22 mouse cellular contexts compared by ENCODE assay signal in genomic region chr11:32345504-32346297, GRCm38 (mm10). TPM values are rescaled to one million over a fixed set of nuclear protein-coding genes. Genes with fewer than 3 reads are reported as not detected.
A peak's percentile ranks its signal among the peaks of the same experiment; 100 is the strongest.
DNase-seq lines count a peak whose midpoint lies in the region; ATAC-seq and TF ChIP-seq lines count a peak whose summit lies in the region.
"Had no signal": no experiment of that assay in that cellular context is flagged by ENCODE, and none has a peak within 500 bp of the region (broad histone marks: within the 10 kb centered on the region; RNA-seq: fewer than 3 reads in every experiment).

No protein-coding gene starts in this region.

- no peak for ATAC-seq in kidney, embryonic 15.5 days (replicated peaks; ENCODE audit: low FRiP score)
- ATAC-seq in intestine, postnatal 0 days, result peak; percentile 37; the same call in 1 of the 2 replicates
- ATAC-seq: forebrain, embryonic 13.5 days had no signal

- H3K4me1 ChIP-seq in kidney, embryonic 15.5 days, result peaks cover 65% of the 10 kb centered on the region
- H3K4me1 ChIP-seq in intestine, postnatal 0 days (replicated peaks; ENCODE audit: control insufficient read depth, insufficient read depth, low read length), result peaks cover 3% of the 10 kb centered on the region; the same call in 1 of the 2 replicates

- H3K4me3 ChIP-seq in kidney, embryonic 15.5 days (replicated peaks), result no peak overlapping the region
- no peak overlapping the region for H3K4me3 ChIP-seq in C2C12 (ENCODE audit: insufficient read depth, poor library complexity, severe bottlenecking)
- H3K4me3 ChIP-seq in intestine, postnatal 0 days (ENCODE audit: low read depth, low read length), result no peak overlapping the region
- H3K4me3 ChIP-seq: embryonic facial prominence, embryonic 15.5 days; forebrain, embryonic 13.5 days had no signal

- H3K9ac ChIP-seq in kidney, embryonic 15.5 days, result no peak overlapping the region
- no peak overlapping the region for H3K9ac ChIP-seq in intestine, postnatal 0 days (ENCODE audit: low read depth, low read length)
- H3K9ac ChIP-seq: embryonic facial prominence, embryonic 15.5 days; forebrain, embryonic 13.5 days; hindbrain, embryonic 14.5 days had no signal

- WGBS in kidney, embryonic 15.5 days, result 57% methylated on average over 6 of the region's 6 CpGs
- 50% methylated on average over 6 of the region's 6 CpGs for WGBS in intestine, postnatal 0 days

- no peaks in the 10 kb centered on the region for H3K27me3 ChIP-seq in kidney, embryonic 15.5 days
- no peaks in the 10 kb centered on the region for H3K27me3 ChIP-seq in C2C12 (ENCODE audit: control insufficient read depth, insufficient read depth, insufficient read length)
- no peaks in the 10 kb centered on the region for H3K27me3 ChIP-seq in intestine, postnatal 0 days (replicated peaks; ENCODE audit: control insufficient read depth, insufficient read depth, low read length)
- H3K27me3 ChIP-seq: embryonic facial prominence, embryonic 15.5 days; forebrain, embryonic 13.5 days had no signal

- H3K4me2 ChIP-seq in kidney, embryonic 15.5 days, result no peak overlapping the region
- H3K4me2 ChIP-seq in intestine, postnatal 0 days (replicated peaks; ENCODE audit: low read depth), result no peak overlapping the region
- H3K4me2 ChIP-seq: embryonic facial prominence, embryonic 15.5 days; forebrain, embryonic 13.5 days; hindbrain, embryonic 14.5 days; midbrain, embryonic 11.5 days had no signal

- no peaks in the 10 kb centered on the region for H3K9me3 ChIP-seq in kidney, embryonic 15.5 days (replicated peaks)
- H3K9me3 ChIP-seq in intestine, postnatal 0 days (ENCODE audit: control insufficient read depth), result no peaks in the 10 kb centered on the region
- H3K9me3 ChIP-seq: embryonic facial prominence, embryonic 15.5 days; forebrain, embryonic 13.5 days had no signal

- H3ac ChIP-seq in C2C12 (ENCODE audit: control insufficient read depth, insufficient read length, low read depth), result no peak overlapping the region

- peak overlapping the region; percentile 42; the same call in 1 of the 2 replicates for H3K27ac ChIP-seq in kidney, embryonic 15.5 days
- no peak overlapping the region for H3K27ac ChIP-seq in intestine, postnatal 0 days (ENCODE audit: low read depth, low read length)
- H3K27ac ChIP-seq: embryonic facial prominence, embryonic 15.5 days; forebrain, embryonic 13.5 days; hindbrain, embryonic 14.5 days had no signal

- DNase-seq in kidney, postnatal 14 days, result no peak
- peak; percentile 55 for DNase-seq in 3134 (ENCODE audit: extremely low read depth, insufficient read length, low spot score)
- no peak for DNase-seq in adrenal gland, postnatal 4 days (ENCODE audit: low spot score in 2 of 2)
- no peak for DNase-seq in layer of hippocampus, postnatal 36 days
- DNase-seq: cerebellum, adult 11-12 months; gastrocnemius, postnatal 36 days; kidney, postnatal 10 days; lung, adult 2 months; thymus, postnatal 36 days had no signal

- no peak for TF ChIP-seq CTCF in C2C12 (IDR thresholded peaks at IDR 0.05; ENCODE audit: control insufficient read depth, insufficient read depth, insufficient read length)
- no peak for TF ChIP-seq CTCF in intestine, postnatal 0 days (IDR thresholded peaks at IDR 0.05; ENCODE audit: low read depth)

- peaks cover 5% of the 10 kb centered on the region; the same call in 1 of the 2 replicates for H3K36me3 ChIP-seq in kidney, embryonic 15.5 days
- H3K36me3 ChIP-seq in C2C12 (ENCODE audit: control insufficient read depth, insufficient read depth), result peaks cover 12% of the 10 kb centered on the region
- no peaks in the 10 kb centered on the region for H3K36me3 ChIP-seq in intestine, postnatal 0 days (ENCODE audit: control insufficient read depth, insufficient read depth)

- peaks cover 29% of the 10 kb centered on the region for H3K79me3 ChIP-seq in C2C12 (ENCODE audit: low read depth)

- H3K79me2 ChIP-seq in C2C12 (ENCODE audit: control insufficient read depth, insufficient read depth), result peaks cover 32% of the 10 kb centered on the region

TF ChIP-seq in C2C12, 6 proteins besides CTCF, POLR2A, EP300 and RAD21:
- peak; percentile 76 for TF ChIP-seq MAX (IDR thresholded peaks at IDR 0.05)
- TF ChIP-seq USF1 (IDR thresholded peaks at IDR 0.05; ENCODE audit: low read depth), result no peak
- no peak for TF ChIP-seq MYOG (IDR thresholded peaks at IDR 0.05; ENCODE audit: control insufficient read depth, extremely low read depth, insufficient read length)
- TF ChIP-seq CEBPB (IDR thresholded peaks at IDR 0.05; ENCODE audit: low read depth), result no peak
- peak; percentile 22 for TF ChIP-seq MYOD1 (IDR thresholded peaks at IDR 0.05; ENCODE audit: control insufficient read depth, insufficient read length, low read depth)
- peak; percentile 70 for TF ChIP-seq FOSL1 (IDR thresholded peaks at IDR 0.05; ENCODE audit: insufficient read depth, low read length, poor library complexity, severe bottlenecking)

RNA-seq across cellular contexts. Expression of gene Sh3pxd2b, which starts 1.9 kb away (rescaled TPM):
- 18.2 and 21.8 TPM in 2 replicates for polyA plus RNA-seq in kidney, embryonic 15.5 days (2015; fragmentation: Nextera tagmentation; extraction: Ambion mirVana)
- 21.7 TPM for polyA plus RNA-seq in C2C12 (2012; fragmentation: generic; extraction: Trizol)
- 3.2 TPM in 2 replicates for polyA plus RNA-seq in intestine, postnatal 0 days (2015; fragmentation: Nextera tagmentation; extraction: Ambion mirVana)
- 10 to 100 TPM; 23.4 to 29.2 TPM for total RNA-seq in adrenal gland, postnatal 4 days (2021)
- 10 to 100 TPM; 10.5 to 12.6 TPM for total RNA-seq in layer of hippocampus, postnatal 36 days (2021)

RNA-seq across cellular contexts. Expression of gene Hbq1a, which starts 45.8 kb away (rescaled TPM):
- polyA plus RNA-seq in kidney, embryonic 15.5 days (2015; fragmentation: Nextera tagmentation; extraction: Ambion mirVana), result 0.53 and 0.80 TPM in 2 replicates
- 0.11 TPM for polyA plus RNA-seq in C2C12 (2012; fragmentation: generic; extraction: Trizol)
- 0.21 TPM in 1 of 2 replicates, not detected in the other for polyA plus RNA-seq in intestine, postnatal 0 days (2015; fragmentation: Nextera tagmentation; extraction: Ambion mirVana)
- 1 to 10 TPM in 1 of 2 experiments, not detected in 1; 1.5 TPM for total RNA-seq in adrenal gland, postnatal 4 days (2021)
- total RNA-seq in layer of hippocampus, postnatal 36 days (2021), result 1 to 10 TPM in 1 of 2 experiments, not detected in 1; 1.4 TPM
- total RNA-seq: adrenal gland, adult 18-20 months; common myeloid progenitor, adult 5-6 weeks; gastrocnemius, postnatal 36 days; neutrophil, adult 5-6 weeks had no signal
- polyA plus RNA-seq: heart, postnatal 0 days; small intestine, adult 2 months; testis, adult 2 months had no signal

RNA-seq across cellular contexts. Expression of gene Hba-a2, which starts 49.4 kb away (rescaled TPM):
- 11,555 and 13,702 TPM in 2 replicates for polyA plus RNA-seq in kidney, embryonic 15.5 days (2015; fragmentation: Nextera tagmentation; extraction: Ambion mirVana)
- not detected for polyA plus RNA-seq in C2C12 (2012; fragmentation: generic; extraction: Trizol)
- 860 and 1,295 TPM in 2 replicates for polyA plus RNA-seq in intestine, postnatal 0 days (2015; fragmentation: Nextera tagmentation; extraction: Ambion mirVana)
- total RNA-seq in adrenal gland, postnatal 4 days (2021), result 1,000 to 10,000 TPM; 3,034 to 3,470 TPM
- total RNA-seq in layer of hippocampus, postnatal 36 days (2021), result 100 to 1,000 TPM; 192 to 362 TPM

RNA-seq across cellular contexts. Expression of gene Hbq1b, which starts 58.9 kb away (rescaled TPM):
- 2.3 and 2.5 TPM in 2 replicates for polyA plus RNA-seq in kidney, embryonic 15.5 days (2015; fragmentation: Nextera tagmentation; extraction: Ambion mirVana)
- polyA plus RNA-seq in C2C12 (2012; fragmentation: generic; extraction: Trizol), result not detected
- polyA plus RNA-seq in intestine, postnatal 0 days (2015; fragmentation: Nextera tagmentation; extraction: Ambion mirVana), result not detected in 2 replicates
- total RNA-seq in adrenal gland, postnatal 4 days (2021), result 1 to 10 TPM; 3.9 to 5.3 TPM
- total RNA-seq in layer of hippocampus, postnatal 36 days (2021), result 1 to 10 TPM in 1 of 2 experiments, not detected in 1; 2.3 TPM
- total RNA-seq: adrenal gland, adult 18-20 months; common myeloid progenitor, adult 5-6 weeks; gastrocnemius, postnatal 36 days had no signal
- polyA plus RNA-seq: small intestine, adult 2 months; testis, adult 2 months had no signal

Comparison
In these comparisons a context has a peak if more than half of its experiments do, and no peak if none do; other contexts are left out.
1. RNA of gene Hba-a2, which starts 49.4 kb away (polyA plus RNA-seq): 11,555 to 13,702 TPM in kidney, embryonic 15.5 days and 860 to 1,295 TPM in intestine, postnatal 0 days; not detected in C2C12 (single experiment); every median in the first group is over 100 times any median in the second.